Comparison of ENCODE assay signal across 7 mouse cellular contexts in genomic region chr8:70561809-70562535, GRCm38 (mm10). TPM values are rescaled to one million over a fixed set of nuclear protein-coding genes. Genes with fewer than 3 reads are reported as not detected.
A peak's percentile ranks its signal among the peaks of the same experiment; 100 is the strongest.
DNase-seq lines count a peak whose midpoint lies in the region; ATAC-seq and TF ChIP-seq lines count a peak whose summit lies in the region.

No protein-coding gene starts in this region.

- H3K36me3 ChIP-seq in spleen, adult 2 months (ENCODE audit: control insufficient read depth, insufficient read depth, low read length): no peaks in the 10 kb centered on the region

- intact Hi-C loops in gastrocnemius, adult 2 months (cut with DNase I): loop anchor here (2.0 kb wide), 1 partner anchor 23 kb away; no protein-coding TSS in a partner anchor

- ATAC-seq in granulocyte monocyte progenitor cell, adult 5-6 weeks (replicated peaks; ENCODE audit: poor library complexity, severe bottlenecking): no peak
- ATAC-seq in cerebellum, adult (ENCODE audit: insufficient number of reproducible peaks, low FRiP score, low TSS enrichment): no peak

- H3K4me1 ChIP-seq in spleen, adult 2 months (ENCODE audit: control insufficient read depth, insufficient read depth, insufficient read length): peaks cover 29% of the 10 kb centered on the region
- peaks cover 41% of the 10 kb centered on the region for H3K4me1 ChIP-seq in olfactory bulb, adult 2 months (ENCODE audit: control insufficient read depth, insufficient read depth, low read length)

- no peak overlapping the region for H3K4me3 ChIP-seq in spleen, adult 2 months (ENCODE audit: extremely low read depth, insufficient read depth, insufficient read length)
- H3K4me3 ChIP-seq in gastrocnemius, adult 2 months: peak overlapping the region; percentile 33
- H3K4me3 ChIP-seq in olfactory bulb, adult 2 months (ENCODE audit: insufficient read depth, low read depth, low read length): no peak overlapping the region

- 76% methylated on average over 7 of the region's 7 CpGs for WGBS in spleen, adult 2 months
- WGBS in olfactory bulb, adult 2 months: 74% methylated on average over 7 of the region's 7 CpGs

- peak overlapping the region; percentile 47 for H3K27ac ChIP-seq in spleen, adult 2 months (ENCODE audit: insufficient read depth, low read length)
- peak overlapping the region; percentile 88 for H3K27ac ChIP-seq in gastrocnemius, adult 2 months
- peak overlapping the region; percentile 20; the same call in 1 of the 2 replicates for H3K27ac ChIP-seq in olfactory bulb, adult 2 months (ENCODE audit: insufficient read depth, low read depth, low read length)

- no peak for TF ChIP-seq POLR2A in spleen, adult 2 months (IDR thresholded peaks at IDR 0.05; ENCODE audit: low read depth, low read length)
- TF ChIP-seq POLR2A in olfactory bulb, adult 2 months (IDR thresholded peaks at IDR 0.05; ENCODE audit: insufficient read depth, low read depth, low read length): no peak

- no peak for TF ChIP-seq CTCF in spleen, adult 2 months (IDR thresholded peaks at IDR 0.05; ENCODE audit: extremely low read depth, insufficient read depth, insufficient read length, insufficient replicate concordance)
- no peak for TF ChIP-seq CTCF in gastrocnemius, adult 2 months (IDR thresholded peaks at IDR 0.05)
- TF ChIP-seq CTCF in olfactory bulb, adult 2 months (IDR thresholded peaks at IDR 0.05; ENCODE audit: insufficient read depth, low read depth, low read length): no peak

- no peak for DNase-seq in spleen, adult 2 months (ENCODE audit: low read depth in 1 of 2, low spot score in 2 of 2)
- no peak for DNase-seq in spleen, adult 18-20 months
- peak; percentile 81 for DNase-seq in gastrocnemius, adult 2 months
- peak; percentile 55 to 80 for DNase-seq in kidney, postnatal 25 days

- no peaks in the 10 kb centered on the region for H3K27me3 ChIP-seq in spleen, adult 2 months (ENCODE audit: control insufficient read depth, insufficient read depth, low read length)

RNA-seq across cellular contexts. Expression of gene Ell, which starts 22.7 kb away (rescaled TPM):
- polyA plus RNA-seq in spleen, adult 2 months (2012; rRNA removed): 21.3 and 27.9 TPM in 2 replicates
- total RNA-seq in gastrocnemius, adult 2 months (2021): 10 to 100 TPM; 11.9 to 14.6 TPM
- not detected in 2 replicates for polyA plus RNA-seq in olfactory bulb, adult 2 months (2012; ENCODE audit: insufficient read depth, insufficient read length, low replicate concordance, missing spikeins)
- 11.7 and 13.6 TPM in 2 replicates for total RNA-seq in granulocyte monocyte progenitor cell, adult 5-6 weeks (2014; fragmentation: Nextera tagmentation)
- total RNA-seq in granulocyte monocyte progenitor cell, adult 5-6 weeks (2017): 5.5 and 5.7 TPM in 2 replicates

RNA-seq across cellular contexts. Expression of gene Isyna1, which starts 32.2 kb away (rescaled TPM):
- polyA plus RNA-seq in spleen, adult 2 months (2012; rRNA removed): 136 and 189 TPM in 2 replicates
- 1 to 10 TPM; 3.2 to 4.3 TPM for total RNA-seq in gastrocnemius, adult 2 months (2021)
- not detected in 2 replicates for polyA plus RNA-seq in olfactory bulb, adult 2 months (2012; ENCODE audit: insufficient read depth, insufficient read length, low replicate concordance, missing spikeins)
- total RNA-seq in granulocyte monocyte progenitor cell, adult 5-6 weeks (2014; fragmentation: Nextera tagmentation): 30.8 and 66.6 TPM in 2 replicates
- total RNA-seq in granulocyte monocyte progenitor cell, adult 5-6 weeks (2017): 35.2 and 38.6 TPM in 2 replicates

RNA-seq across cellular contexts. Expression of gene Kxd1, which starts 34.2 kb away (rescaled TPM):
- 50.2 and 52.0 TPM in 2 replicates for polyA plus RNA-seq in spleen, adult 2 months (2012; rRNA removed)
- 10 to 100 TPM; 70.4 to 83.9 TPM for total RNA-seq in gastrocnemius, adult 2 months (2021)
- polyA plus RNA-seq in olfactory bulb, adult 2 months (2012; ENCODE audit: insufficient read depth, insufficient read length, low replicate concordance, missing spikeins): not detected in 2 replicates
- 83.7 and 84.5 TPM in 2 replicates for total RNA-seq in granulocyte monocyte progenitor cell, adult 5-6 weeks (2014; fragmentation: Nextera tagmentation)
- total RNA-seq in granulocyte monocyte progenitor cell, adult 5-6 weeks (2017): 68.7 and 74.4 TPM in 2 replicates

RNA-seq across cellular contexts. Expression of gene Fkbp8, which starts 34.4 kb away (rescaled TPM):
- 305 and 370 TPM in 2 replicates for polyA plus RNA-seq in spleen, adult 2 months (2012; rRNA removed)
- total RNA-seq in gastrocnemius, adult 2 months (2021): 100 to 1,000 TPM; 108 to 112 TPM
- polyA plus RNA-seq in olfactory bulb, adult 2 months (2012; ENCODE audit: insufficient read depth, insufficient read length, low replicate concordance, missing spikeins): not detected in 2 replicates
- total RNA-seq in granulocyte monocyte progenitor cell, adult 5-6 weeks (2014; fragmentation: Nextera tagmentation): 113 and 149 TPM in 2 replicates
- total RNA-seq in granulocyte monocyte progenitor cell, adult 5-6 weeks (2017): 107 and 118 TPM in 2 replicates

RNA-seq across cellular contexts. Expression of gene Ssbp4, which starts 46.7 kb away (rescaled TPM):
- polyA plus RNA-seq in spleen, adult 2 months (2012; rRNA removed): 168 and 256 TPM in 2 replicates
- 10 to 100 TPM in 1 of 2 experiments, 1 to 10 TPM in 1; 9.2 to 14.4 TPM for total RNA-seq in gastrocnemius, adult 2 months (2021)
- not detected in 2 replicates for polyA plus RNA-seq in olfactory bulb, adult 2 months (2012; ENCODE audit: insufficient read depth, insufficient read length, low replicate concordance, missing spikeins)
- 53.8 and 75.4 TPM in 2 replicates for total RNA-seq in granulocyte monocyte progenitor cell, adult 5-6 weeks (2014; fragmentation: Nextera tagmentation)
- total RNA-seq in granulocyte monocyte progenitor cell, adult 5-6 weeks (2017): 35.2 and 87.9 TPM in 2 replicates

Comparison
In these comparisons a context has a peak if more than half of its experiments do, and no peak if none do; other contexts are left out.
1. DNase-seq: peak in gastrocnemius, adult 2 months (single experiment) and kidney, postnatal 25 days (2 of 2); none in spleen, adult 2 months (0 of 2) and spleen, adult 18-20 months (0 of 2).
2. H3K27ac ChIP-seq: peak in every context shown above with its lines; median percentile 88 in gastrocnemius, adult 2 months; 47 in spleen, adult 2 months; 20 in olfactory bulb, adult 2 months.
3. RNA of gene Isyna1, which starts 32.2 kb away (total RNA-seq): 30.8 to 66.6 TPM in granulocyte monocyte progenitor cell, adult 5-6 weeks; 3.2 to 4.3 TPM in gastrocnemius, adult 2 months; every median in the first group is over 4 times any median in the second.